Mouse (Mus musculus): ENCODE results near the gene Dcun1d4. TPM values are rescaled to one million over a fixed set of nuclear protein-coding genes. Genes with fewer than 3 reads are reported as not detected.
A peak's percentile ranks its signal among the peaks of the same experiment; 100 is the strongest.

The Dcun1d4 gene
- polyA plus RNA-seq, 1 experiment from 2014 or later, result 29.8 TPM

GRCm38 (mm10) chr5:73491837-73492720 lies 11.3 kb downstream of the Dcun1d4 start:
- H3K4me3 ChIP-seq (ENCODE audit: low read length), result peak overlapping the region; percentile 88
- H3K27ac ChIP-seq (ENCODE audit: low read depth, low read length), result peak overlapping the region; percentile 94; the same call in 1 of the 2 replicates
- peak overlapping the region; percentile 72 for H3K9ac ChIP-seq (ENCODE audit: low read depth, low read length)
- H3K4me2 ChIP-seq (replicated peaks; ENCODE audit: low read depth, low read length), result peak overlapping the region; percentile 95
- H3K4me1 ChIP-seq (ENCODE audit: control insufficient read depth, insufficient read depth, low read length), result peaks cover 3% of the 10 kb centered on the region; the same call in 1 of the 2 replicates
- 0% methylated on average over 58 of the region's 59 CpGs for WGBS
- peak; percentile 63 for ATAC-seq (ENCODE audit: low FRiP score, low TSS enrichment)
- H3K36me3 ChIP-seq (ENCODE audit: control insufficient read depth, insufficient read depth, low read length), result no peaks in the 10 kb centered on the region
- no peaks in the 10 kb centered on the region for H3K9me3 ChIP-seq (ENCODE audit: control insufficient read depth, low read length)
- no peaks in the 10 kb centered on the region for H3K27me3 ChIP-seq (ENCODE audit: control insufficient read depth, insufficient read depth, low read length)

- Histone ChIP-seq H3K9ac (ENCODE audit: low read depth, low read length) (no peak overlapping the region), H3K36me3 (ENCODE audit: control insufficient read depth, insufficient read depth, low read length) (no peaks in the 10 kb centered on the region), H3K27ac (ENCODE audit: low read depth, low read length) (no peak overlapping the region), H3K9me3 (ENCODE audit: control insufficient read depth, low read length) (no peaks in the 10 kb centered on the region), H3K4me3 (ENCODE audit: low read length) (no peak overlapping the region), H3K4me2 (replicated peaks; ENCODE audit: low read depth, low read length) (no peak overlapping the region), H3K27me3 (ENCODE audit: control insufficient read depth, insufficient read depth, low read length) (no peaks in the 10 kb centered on the region), H3K4me1 (ENCODE audit: control insufficient read depth, insufficient read depth, low read length) (peaks cover 3% of the 10 kb centered on the region; the same call in 1 of the 2 replicates)
- WGBS, result 78% methylated on average over 3 of the region's 3 CpGs
- ATAC-seq (ENCODE audit: low FRiP score, low TSS enrichment), result no peak
Measured at GRCm38 (mm10) chr5:73497401-73497800, 16.6 kb downstream of the Dcun1d4 start.

- Histone ChIP-seq H3K27ac (ENCODE audit: low read depth, low read length) (no peak overlapping the region), H3K9me3 (ENCODE audit: control insufficient read depth, low read length) (no peaks in the 10 kb centered on the region), H3K4me1 (ENCODE audit: control insufficient read depth, insufficient read depth, low read length) (no peaks in the 10 kb centered on the region), H3K4me2 (replicated peaks; ENCODE audit: low read depth, low read length) (no peak overlapping the region), H3K9ac (ENCODE audit: low read depth, low read length) (no peak overlapping the region), H3K27me3 (ENCODE audit: control insufficient read depth, insufficient read depth, low read length) (no peaks in the 10 kb centered on the region), H3K4me3 (ENCODE audit: low read length) (no peak overlapping the region), H3K36me3 (ENCODE audit: control insufficient read depth, insufficient read depth, low read length) (no peaks in the 10 kb centered on the region)
- WGBS, result 77% methylated on average over 8 of the region's 8 CpGs
- ATAC-seq (ENCODE audit: low FRiP score, low TSS enrichment), result no peak
Measured at GRCm38 (mm10) chr5:73498559-73498958, 17.8 kb downstream of the Dcun1d4 start.

DNA sequence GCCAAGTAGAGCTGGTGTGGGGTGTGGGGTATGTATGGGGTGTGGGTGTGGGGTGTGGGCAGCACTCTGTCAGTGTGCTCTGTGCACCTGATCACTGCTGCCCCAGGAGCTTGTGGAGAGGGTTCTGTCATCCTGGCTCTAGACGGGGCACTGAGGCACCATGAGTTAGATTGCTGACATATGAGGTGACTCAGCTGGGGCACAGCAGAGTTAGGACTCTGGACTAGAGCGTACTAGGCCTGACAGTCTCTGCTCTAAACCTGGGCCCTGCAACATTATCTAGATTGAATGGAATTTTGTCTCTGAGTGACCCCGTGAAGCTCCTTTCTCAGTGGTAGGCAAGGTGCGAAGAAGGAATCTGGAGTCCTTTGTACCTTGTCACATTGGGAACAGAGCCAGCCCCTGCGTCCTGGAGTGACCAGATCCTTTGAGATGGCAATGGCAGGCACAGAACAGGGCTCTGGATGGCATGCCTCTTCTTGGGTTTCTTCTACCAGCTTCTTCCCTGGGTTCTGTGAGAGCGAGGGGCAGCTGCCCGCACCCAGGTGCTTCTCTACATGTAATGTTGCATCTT lies 20.2 kb downstream of the Dcun1d4 start:
- no peaks in the 10 kb centered on the region for H3K4me1 ChIP-seq (ENCODE audit: control insufficient read depth, insufficient read depth, low read length)
- H3K9ac ChIP-seq (ENCODE audit: low read depth, low read length), result no peak overlapping the region
- no peaks in the 10 kb centered on the region for H3K9me3 ChIP-seq (ENCODE audit: control insufficient read depth, low read length)
- ATAC-seq (ENCODE audit: low FRiP score, low TSS enrichment), result no peak
- no peaks in the 10 kb centered on the region for H3K27me3 ChIP-seq (ENCODE audit: control insufficient read depth, insufficient read depth, low read length)
- no peak overlapping the region for H3K27ac ChIP-seq (ENCODE audit: low read depth, low read length)
- H3K4me2 ChIP-seq (replicated peaks; ENCODE audit: low read depth, low read length), result no peak overlapping the region
- 90% methylated on average over 7 of the region's 7 CpGs for WGBS
- no peaks in the 10 kb centered on the region for H3K36me3 ChIP-seq (ENCODE audit: control insufficient read depth, insufficient read depth, low read length)
- H3K4me3 ChIP-seq (ENCODE audit: low read length), result no peak overlapping the region

GRCm38 (mm10) chr5:73502422-73502821 lies 21.6 kb downstream of the Dcun1d4 start:
- no peak overlapping the region for H3K4me2 ChIP-seq (replicated peaks; ENCODE audit: low read depth, low read length)
- no peak overlapping the region for H3K27ac ChIP-seq (ENCODE audit: low read depth, low read length)
- no peaks in the 10 kb centered on the region for H3K36me3 ChIP-seq (ENCODE audit: control insufficient read depth, insufficient read depth, low read length)
- H3K9me3 ChIP-seq (ENCODE audit: control insufficient read depth, low read length), result no peaks in the 10 kb centered on the region
- ATAC-seq (ENCODE audit: low FRiP score, low TSS enrichment), result no peak
- H3K9ac ChIP-seq (ENCODE audit: low read depth, low read length), result no peak overlapping the region
- 90% methylated on average over 9 of the region's 9 CpGs for WGBS
- H3K27me3 ChIP-seq (ENCODE audit: control insufficient read depth, insufficient read depth, low read length), result no peaks in the 10 kb centered on the region
- H3K4me1 ChIP-seq (ENCODE audit: control insufficient read depth, insufficient read depth, low read length), result no peaks in the 10 kb centered on the region
- no peak overlapping the region for H3K4me3 ChIP-seq (ENCODE audit: low read length)

DNA sequence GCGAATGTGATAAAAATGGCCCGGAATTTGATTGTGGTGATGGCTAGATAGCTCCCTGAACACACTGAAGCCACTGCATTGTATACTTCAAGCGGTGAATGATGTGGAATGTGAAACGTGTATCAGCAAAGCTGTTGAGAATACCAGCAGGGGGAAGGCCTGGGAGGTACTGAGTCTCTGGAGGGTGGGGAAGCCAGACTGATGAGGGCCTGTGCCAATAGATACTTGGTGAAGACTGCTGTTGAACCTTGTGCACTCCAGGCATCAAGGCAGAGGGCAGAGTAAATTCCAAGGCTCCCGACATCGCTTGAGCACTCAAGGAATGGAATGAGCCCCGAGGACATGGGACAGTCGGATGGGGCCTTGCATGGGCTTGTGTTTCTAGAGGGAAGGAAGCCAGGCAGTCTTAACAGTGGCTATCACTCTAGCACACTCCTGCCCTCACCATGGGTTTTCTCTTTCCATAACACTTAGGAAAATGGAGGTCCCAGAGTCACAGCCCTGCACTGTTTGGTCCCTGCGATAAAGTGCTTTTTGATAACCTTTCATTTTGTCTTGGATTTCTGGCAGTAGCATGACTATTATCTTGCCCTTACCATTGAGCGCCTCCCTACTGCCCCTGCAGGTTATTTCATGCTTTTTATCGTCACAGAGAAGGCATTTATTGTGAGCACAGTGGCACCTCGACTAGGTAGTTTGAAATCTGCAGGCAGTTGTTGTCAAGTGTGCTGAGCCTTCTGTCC lies 22.4 kb downstream of the Dcun1d4 start:
- H3K27me3 ChIP-seq (ENCODE audit: control insufficient read depth, insufficient read depth, low read length), result no peaks in the 10 kb centered on the region
- H3K27ac ChIP-seq (ENCODE audit: low read depth, low read length), result no peak overlapping the region
- H3K4me3 ChIP-seq (ENCODE audit: low read length), result no peak overlapping the region
- H3K9ac ChIP-seq (ENCODE audit: low read depth, low read length), result no peak overlapping the region
- H3K36me3 ChIP-seq (ENCODE audit: control insufficient read depth, insufficient read depth, low read length), result no peaks in the 10 kb centered on the region
- H3K9me3 ChIP-seq (ENCODE audit: control insufficient read depth, low read length), result no peaks in the 10 kb centered on the region
- H3K4me2 ChIP-seq (replicated peaks; ENCODE audit: low read depth, low read length), result no peak overlapping the region
- no peak for ATAC-seq (ENCODE audit: low FRiP score, low TSS enrichment)
- no peaks in the 10 kb centered on the region for H3K4me1 ChIP-seq (ENCODE audit: control insufficient read depth, insufficient read depth, low read length)
- 81% methylated on average over 12 of the region's 12 CpGs for WGBS

DNA sequence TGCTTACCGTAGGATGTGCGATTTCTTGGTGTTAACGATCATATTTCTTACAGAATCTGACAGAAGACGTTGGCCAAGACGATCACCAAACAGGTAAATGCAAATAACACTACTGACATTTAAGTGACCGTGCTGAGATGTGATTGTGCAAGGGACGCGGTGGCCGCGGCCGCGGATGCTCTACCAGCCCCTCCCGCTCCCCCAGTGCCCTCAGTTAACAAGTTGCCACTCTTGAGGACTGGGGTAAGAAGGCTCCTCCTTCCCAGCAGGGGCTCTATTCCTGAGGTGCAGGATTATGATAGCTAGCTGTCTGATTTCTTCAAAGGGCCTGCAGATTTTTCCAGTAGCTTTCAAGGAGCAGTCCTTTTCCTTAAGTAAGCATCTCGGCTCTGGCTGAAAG lies 30.3 kb downstream of the Dcun1d4 start:
- Histone ChIP-seq H3K27me3 (ENCODE audit: control insufficient read depth, insufficient read depth, low read length) (no peaks in the 10 kb centered on the region), H3K9ac (ENCODE audit: low read depth, low read length) (no peak overlapping the region), H3K4me3 (ENCODE audit: low read length) (no peak overlapping the region), H3K36me3 (ENCODE audit: control insufficient read depth, insufficient read depth, low read length) (peaks cover 12% of the 10 kb centered on the region; the same call in 1 of the 2 replicates), H3K4me2 (replicated peaks; ENCODE audit: low read depth, low read length) (no peak overlapping the region), H3K27ac (ENCODE audit: low read depth, low read length) (no peak overlapping the region), H3K9me3 (ENCODE audit: control insufficient read depth, low read length) (no peaks in the 10 kb centered on the region), H3K4me1 (ENCODE audit: control insufficient read depth, insufficient read depth, low read length) (0 out of 2 replicates have a peak, but pooled peaks cover 3% of the 10 kb centered on the region)
- WGBS, result 92% methylated on average over 14 of the region's 14 CpGs
- ATAC-seq (ENCODE audit: low FRiP score, low TSS enrichment), result no peak

DNA sequence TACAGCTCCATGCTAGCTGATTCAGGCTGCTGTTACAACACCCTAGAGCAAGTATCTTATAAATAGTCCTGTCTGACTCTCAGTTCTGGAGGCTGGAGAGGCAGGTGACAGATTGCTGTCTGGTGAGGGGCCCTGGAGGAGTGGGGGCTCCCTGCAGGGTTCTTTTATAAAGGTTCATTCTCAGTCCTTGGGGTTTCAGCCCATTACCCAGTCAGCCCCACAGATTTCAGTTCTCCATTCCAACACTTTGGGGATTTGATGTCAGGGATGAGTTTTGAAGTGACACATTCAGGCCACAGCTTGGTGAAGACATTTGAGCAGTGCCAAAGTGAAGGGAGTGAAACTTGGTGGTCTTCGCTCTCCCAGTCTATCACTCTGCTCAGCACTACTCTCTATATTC lies 31.4 kb downstream of the Dcun1d4 start:
- Histone ChIP-seq H3K36me3 (ENCODE audit: control insufficient read depth, insufficient read depth, low read length) (peaks cover 12% of the 10 kb centered on the region; the same call in 1 of the 2 replicates), H3K9ac (ENCODE audit: low read depth, low read length) (no peak overlapping the region), H3K4me3 (ENCODE audit: low read length) (no peak overlapping the region), H3K27ac (ENCODE audit: low read depth, low read length) (peak overlapping the region; percentile 48; the same call in 1 of the 2 replicates), H3K4me1 (ENCODE audit: control insufficient read depth, insufficient read depth, low read length) (0 out of 2 replicates have a peak, but pooled peaks cover 3% of the 10 kb centered on the region), H3K27me3 (ENCODE audit: control insufficient read depth, insufficient read depth, low read length) (no peaks in the 10 kb centered on the region), H3K9me3 (ENCODE audit: control insufficient read depth, low read length) (no peaks in the 10 kb centered on the region), H3K4me2 (replicated peaks; ENCODE audit: low read depth, low read length) (no peak overlapping the region)
- ATAC-seq (ENCODE audit: low FRiP score, low TSS enrichment), result no peak
- 92% methylated on average over 1 of the region's 1 CpGs for WGBS
